Mouse (Mus musculus): ENCODE results near the gene D1Ertd622e. TPM values are rescaled to one million over a fixed set of nuclear protein-coding genes. Genes with fewer than 3 reads are reported as not detected.
"Not testable (repeated sequence)": the region's sequence is repeated elsewhere in the genome, so short reads cannot be mapped to it uniquely, and the experiment has no call there.

The D1Ertd622e gene
- total and polyA plus RNA-seq, 2 experiments = 9.2 to 14.0 TPM

- Histone ChIP-seq H3K27ac (replicated peaks; ENCODE audit: insufficient read depth, low read depth, low read length) (no peak overlapping the region), H3K79me2 (ENCODE audit: control insufficient read depth, insufficient read depth, low read length) (no peaks in the 10 kb centered on the region), H3K4me3 (ENCODE audit: insufficient read depth, low read depth, low read length) (no peak overlapping the region), H3K36me3 (ENCODE audit: control insufficient read depth, insufficient read depth, low read length) (no peaks in the 10 kb centered on the region), H3K27me3 (ENCODE audit: control insufficient read depth, insufficient read depth, low read length) (no peaks in the 10 kb centered on the region), H3K4me1 (ENCODE audit: control insufficient read depth, insufficient read depth, low read length) (no peaks in the 10 kb centered on the region), H3K9ac (ENCODE audit: low read depth, low read length) (no peak overlapping the region)
- no peak for TF ChIP-seq CTCF (IDR thresholded peaks at IDR 0.05; ENCODE audit: low read depth, low read length)
- TF ChIP-seq POLR2A (IDR thresholded peaks at IDR 0.05; ENCODE audit: extremely low read depth, insufficient read depth, low read length) = no peak
- DNase-seq (ENCODE audit: extremely low read depth, low read depth, low spot score) = no peak
These were observed 76.8 kb downstream of the D1Ertd622e start for GRCm38 (mm10) chr1:97585106-97585505.

- Histone ChIP-seq H3K9ac (ENCODE audit: low read depth, low read length) (no peak overlapping the region), H3K79me2 (ENCODE audit: control insufficient read depth, insufficient read depth, low read length) (no peaks in the 10 kb centered on the region), H3K27me3 (ENCODE audit: control insufficient read depth, insufficient read depth, low read length) (no peaks in the 10 kb centered on the region), H3K36me3 (ENCODE audit: control insufficient read depth, insufficient read depth, low read length) (no peaks in the 10 kb centered on the region), H3K4me1 (ENCODE audit: control insufficient read depth, insufficient read depth, low read length) (no peaks in the 10 kb centered on the region), H3K4me3 (ENCODE audit: insufficient read depth, low read depth, low read length) (no peak overlapping the region), H3K27ac (replicated peaks; ENCODE audit: insufficient read depth, low read depth, low read length) (no peak overlapping the region)
- TF ChIP-seq CTCF (IDR thresholded peaks at IDR 0.05; ENCODE audit: low read depth, low read length) = no peak
- no peak for TF ChIP-seq POLR2A (IDR thresholded peaks at IDR 0.05; ENCODE audit: extremely low read depth, insufficient read depth, low read length)
- no peak for DNase-seq (ENCODE audit: extremely low read depth, low read depth, low spot score)
- 94% methylated on average over 3 of the region's 3 CpGs for WGBS
These were observed 77.7 kb downstream of the D1Ertd622e start for GRCm38 (mm10) chr1:97584171-97584570.

DNA sequence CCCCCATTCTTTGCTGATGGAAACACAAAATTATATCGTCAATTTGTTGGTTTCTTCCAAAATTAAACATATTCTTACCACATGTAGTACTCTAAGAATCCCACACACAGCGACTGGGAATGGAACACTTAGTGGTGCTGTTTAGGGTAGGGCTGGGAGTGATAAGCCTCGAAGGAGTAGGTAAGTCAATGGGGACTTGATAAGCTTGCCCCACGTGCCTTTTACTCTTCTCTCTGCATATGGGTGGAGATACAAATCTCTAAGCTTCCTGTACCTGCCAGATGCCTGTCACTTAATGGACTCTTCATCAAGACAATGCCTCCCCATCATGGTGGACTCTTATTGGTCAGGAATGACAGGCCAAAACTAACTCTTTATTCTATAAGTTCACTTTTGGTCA lies 78.8 kb downstream of the D1Ertd622e start:
- Histone ChIP-seq H3K36me3 (ENCODE audit: control insufficient read depth, insufficient read depth, low read length) (no peaks in the 10 kb centered on the region), H3K27me3 (ENCODE audit: control insufficient read depth, insufficient read depth, low read length) (no peaks in the 10 kb centered on the region), H3K27ac (replicated peaks; ENCODE audit: insufficient read depth, low read depth, low read length) (no peak overlapping the region), H3K79me2 (ENCODE audit: control insufficient read depth, insufficient read depth, low read length) (no peaks in the 10 kb centered on the region), H3K4me3 (ENCODE audit: insufficient read depth, low read depth, low read length) (no peak overlapping the region), H3K4me1 (ENCODE audit: control insufficient read depth, insufficient read depth, low read length) (no peaks in the 10 kb centered on the region), H3K9ac (ENCODE audit: low read depth, low read length) (no peak overlapping the region)
- 82% methylated on average over 4 of the region's 4 CpGs for WGBS
- DNase-seq (ENCODE audit: extremely low read depth, low read depth, low spot score) = no peak
- TF ChIP-seq CTCF (IDR thresholded peaks at IDR 0.05; ENCODE audit: low read depth, low read length) = no peak
- TF ChIP-seq POLR2A (IDR thresholded peaks at IDR 0.05; ENCODE audit: extremely low read depth, insufficient read depth, low read length) = no peak

DNA sequence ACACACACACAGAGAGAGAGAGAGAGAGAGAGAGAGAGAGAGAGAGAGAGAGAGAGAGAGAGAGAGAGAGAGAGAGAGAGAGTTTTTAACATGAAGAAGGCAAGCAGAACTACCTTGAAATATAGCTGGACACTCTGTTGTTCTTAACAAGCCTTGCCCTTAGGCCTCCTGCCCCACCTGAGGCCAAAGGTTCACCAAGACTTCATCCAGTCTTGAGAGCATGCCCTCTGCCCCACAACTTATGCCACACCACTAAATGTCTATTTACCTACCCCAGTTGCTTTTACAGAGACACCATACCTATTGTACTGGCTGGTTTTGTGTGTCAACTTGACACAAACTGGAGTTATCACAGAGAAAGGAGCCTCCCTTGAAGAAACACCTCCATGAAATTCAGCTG lies 81.2 kb downstream of the D1Ertd622e start:
- H3K27me3 ChIP-seq (ENCODE audit: control insufficient read depth, insufficient read depth, low read length); DNase-seq (ENCODE audit: extremely low read depth, low read depth, low spot score); H3K27ac ChIP-seq (replicated peaks; ENCODE audit: insufficient read depth, low read depth, low read length); H3K9ac ChIP-seq (ENCODE audit: low read depth, low read length); H3K4me3 ChIP-seq (ENCODE audit: insufficient read depth, low read depth, low read length); H3K4me1 ChIP-seq (ENCODE audit: control insufficient read depth, insufficient read depth, low read length); H3K79me2 ChIP-seq (ENCODE audit: control insufficient read depth, insufficient read depth, low read length); H3K36me3 ChIP-seq (ENCODE audit: control insufficient read depth, insufficient read depth, low read length): not testable (repeated sequence)

- Histone ChIP-seq H3K9ac (ENCODE audit: low read depth, low read length) (no peak overlapping the region), H3K4me3 (ENCODE audit: insufficient read depth, low read depth, low read length) (no peak overlapping the region), H3K27me3 (ENCODE audit: control insufficient read depth, insufficient read depth, low read length) (no peaks in the 10 kb centered on the region), H3K4me1 (ENCODE audit: control insufficient read depth, insufficient read depth, low read length) (no peaks in the 10 kb centered on the region), H3K27ac (replicated peaks; ENCODE audit: insufficient read depth, low read depth, low read length) (no peak overlapping the region), H3K79me2 (ENCODE audit: control insufficient read depth, insufficient read depth, low read length) (no peaks in the 10 kb centered on the region), H3K36me3 (ENCODE audit: control insufficient read depth, insufficient read depth, low read length) (no peaks in the 10 kb centered on the region)
- 71% methylated on average over 3 of the region's 3 CpGs for WGBS
- DNase-seq (ENCODE audit: extremely low read depth, low read depth, low spot score) = no peak
- TF ChIP-seq CTCF (IDR thresholded peaks at IDR 0.05; ENCODE audit: low read depth, low read length) = no peak
- TF ChIP-seq POLR2A (IDR thresholded peaks at IDR 0.05; ENCODE audit: extremely low read depth, insufficient read depth, low read length) = no peak
These were observed 81.6 kb downstream of the D1Ertd622e start for GRCm38 (mm10) chr1:97580270-97580669.

DNA sequence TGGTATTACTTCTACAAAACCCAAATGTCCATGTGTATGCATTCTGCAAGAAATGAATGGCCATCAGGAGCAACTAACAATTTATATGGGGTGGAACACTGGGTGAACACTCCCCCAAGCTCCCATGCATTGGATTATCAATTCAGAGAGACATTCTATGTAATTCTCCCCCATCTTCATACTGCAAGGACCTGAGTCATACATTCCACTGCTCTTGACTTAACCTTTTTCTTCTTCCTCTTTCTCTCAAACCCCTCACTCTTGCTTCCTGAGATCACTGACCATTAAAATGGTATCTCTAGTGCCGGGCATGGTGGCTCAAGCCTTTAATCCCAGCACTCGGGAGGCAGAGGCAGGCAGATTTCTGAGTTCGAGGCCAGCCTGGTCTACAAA lies 83.9 kb downstream of the D1Ertd622e start:
- WGBS = 90% methylated on average over 3 of the region's 3 CpGs
- TF ChIP-seq CTCF (IDR thresholded peaks at IDR 0.05; ENCODE audit: low read depth, low read length) (no peak), POLR2A (IDR thresholded peaks at IDR 0.05; ENCODE audit: extremely low read depth, insufficient read depth, low read length) (no peak)
- no peak for DNase-seq (ENCODE audit: extremely low read depth, low read depth, low spot score)
- H3K27ac ChIP-seq (replicated peaks; ENCODE audit: insufficient read depth, low read depth, low read length) = no peak overlapping the region
- H3K36me3 ChIP-seq (ENCODE audit: control insufficient read depth, insufficient read depth, low read length) = no peaks in the 10 kb centered on the region
- H3K79me2 ChIP-seq (ENCODE audit: control insufficient read depth, insufficient read depth, low read length) = no peaks in the 10 kb centered on the region
- H3K4me3 ChIP-seq (ENCODE audit: insufficient read depth, low read depth, low read length) = no peak overlapping the region
- H3K27me3 ChIP-seq (ENCODE audit: control insufficient read depth, insufficient read depth, low read length) = no peaks in the 10 kb centered on the region
- no peak overlapping the region for H3K9ac ChIP-seq (ENCODE audit: low read depth, low read length)
- no peaks in the 10 kb centered on the region for H3K4me1 ChIP-seq (ENCODE audit: control insufficient read depth, insufficient read depth, low read length)
